Mouse (Mus musculus) brown adipose tissue, adult 24 weeks (tissue): ENCODE results near the gene Ephb6. TPM values are rescaled to one million over a fixed set of nuclear protein-coding genes. Genes with fewer than 3 reads are reported as not detected.
A peak's percentile ranks its signal among the peaks of the same experiment; 100 is the strongest.
"Not testable (repeated sequence)": the region's sequence is repeated elsewhere in the genome, so short reads cannot be mapped to it uniquely, and the experiment has no call there.

Source experiments
- H3K27ac ChIP-seq: fragments of 200-500 bp; replicated peaks from 2 replicates; pipeline ENCODE4 v1.5.1; 2012; ENCODE audit warnings: low read depth, mild to moderate bottlenecking, low read length
- H3K4me1 ChIP-seq: fragments of 200-500 bp; 2 replicates; pipeline ENCODE4 v1.6.1; 2012; ENCODE audit warnings: low read length, mixed read lengths; ENCODE audit not compliant: control insufficient read depth, insufficient read depth, insufficient read length
- H3K4me3 ChIP-seq: fragments of 200-500 bp; 2 replicates; pipeline ENCODE4 v1.5.1; 2012; ENCODE audit warnings: low read depth, mild to moderate bottlenecking, low read length, moderate library complexity; ENCODE audit not compliant: insufficient read depth
- polyA plus RNA-seq: library from polyadenylated mRNA; stranded (reverse); fragments of >200 nt; gene quantifications from 2 replicates; pipeline ENCODE4 v1.2.4, GENCODE M21; 2012; ENCODE audit not compliant: missing spikeins, insufficient read depth, insufficient read length

Ephb6 gene
- 1.8 and 3.1 TPM in 2 replicates for polyA plus RNA-seq

DNA sequence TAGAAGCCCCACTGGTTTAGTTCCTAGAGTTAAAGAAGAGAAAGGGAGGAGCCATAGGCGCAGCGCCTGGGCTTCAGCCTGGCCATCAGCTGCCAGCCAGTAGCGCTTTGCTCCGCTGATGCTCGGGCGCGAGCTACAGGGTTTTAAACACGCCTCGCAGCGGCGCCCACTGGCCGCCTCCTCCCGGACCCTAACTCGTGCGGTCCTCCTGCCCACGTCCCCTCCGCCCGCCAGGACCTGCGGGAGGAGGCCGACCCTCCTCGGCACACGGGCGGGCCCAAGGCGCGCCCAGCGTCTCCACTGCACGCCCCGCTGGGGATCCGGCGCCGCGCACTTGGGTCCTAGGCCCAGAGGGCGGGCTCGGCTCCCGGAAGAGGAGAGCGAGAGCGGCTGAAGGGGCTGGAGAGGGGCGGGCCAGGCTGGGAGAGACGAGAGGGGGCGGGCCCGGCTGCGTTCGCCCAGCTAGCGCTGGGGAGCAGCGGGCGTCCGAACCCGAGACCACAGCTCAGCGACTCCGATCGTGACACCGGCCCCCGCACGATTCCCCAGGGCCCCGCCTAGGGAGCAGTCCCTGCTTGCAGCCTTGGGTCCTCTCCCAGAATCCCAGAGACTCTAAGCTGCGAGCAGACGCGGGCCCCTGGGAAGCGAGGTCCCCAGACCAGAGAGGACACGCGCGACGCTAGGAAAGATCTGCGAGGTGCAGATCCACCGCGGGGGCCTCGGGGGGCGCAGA is at the start of gene Ephb6:
TSS of gene Ephb6 (plus strand) at position 422 of the 733 bp plus-strand sequence.
- H3K4me1 ChIP-seq, result no peaks in the 10 kb centered on the region
- no peak within 1 kb of the TSS for H3K27ac ChIP-seq
- H3K4me3 ChIP-seq, result peak within 1 kb of the TSS; percentile 68

DNA sequence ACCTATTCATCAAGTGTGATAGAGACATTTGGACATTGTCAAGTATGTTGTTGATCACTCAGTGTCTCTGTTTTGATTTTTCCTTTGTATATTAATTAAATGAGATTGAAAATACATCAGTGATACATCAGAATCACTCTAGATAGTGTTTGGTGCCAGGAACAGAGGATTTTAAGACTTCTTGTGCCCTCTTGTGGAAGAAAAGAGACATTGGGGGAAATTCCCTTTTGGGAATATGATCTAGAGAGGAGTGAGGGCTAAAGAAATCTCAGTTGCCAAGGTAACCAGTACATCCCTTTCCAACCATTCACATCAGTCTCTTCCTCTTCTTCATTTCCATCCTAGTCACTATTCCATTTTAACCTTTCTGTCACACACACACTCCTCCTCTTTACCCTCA is 48.9 kb upstream of the Ephb6 start:
- H3K4me1 ChIP-seq, result no peaks in the 10 kb centered on the region
- no peak overlapping the region for H3K4me3 ChIP-seq
- no peak overlapping the region for H3K27ac ChIP-seq

DNA sequence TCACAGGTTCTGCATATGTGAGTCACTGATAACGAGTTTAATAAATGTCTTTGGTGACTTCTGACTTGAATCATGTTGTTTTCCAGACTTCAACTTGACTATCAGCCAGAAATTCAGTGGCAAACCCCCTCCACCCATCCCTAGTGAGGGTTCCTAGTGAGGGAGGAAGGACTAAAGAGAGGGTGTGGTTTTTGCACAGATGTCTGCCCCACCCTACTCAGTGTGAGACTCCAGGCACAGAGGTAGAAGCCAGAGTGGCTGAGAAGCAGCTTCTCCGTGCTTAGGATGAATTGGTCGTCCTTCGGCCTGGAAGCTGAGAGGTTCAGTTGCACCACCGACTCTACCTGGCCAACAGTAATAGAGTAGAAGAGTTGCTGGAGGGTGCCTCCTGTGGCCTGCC is 47.8 kb upstream of the Ephb6 start:
- no peaks in the 10 kb centered on the region for H3K4me1 ChIP-seq
- no peak overlapping the region for H3K27ac ChIP-seq
- H3K4me3 ChIP-seq, result no peak overlapping the region

DNA sequence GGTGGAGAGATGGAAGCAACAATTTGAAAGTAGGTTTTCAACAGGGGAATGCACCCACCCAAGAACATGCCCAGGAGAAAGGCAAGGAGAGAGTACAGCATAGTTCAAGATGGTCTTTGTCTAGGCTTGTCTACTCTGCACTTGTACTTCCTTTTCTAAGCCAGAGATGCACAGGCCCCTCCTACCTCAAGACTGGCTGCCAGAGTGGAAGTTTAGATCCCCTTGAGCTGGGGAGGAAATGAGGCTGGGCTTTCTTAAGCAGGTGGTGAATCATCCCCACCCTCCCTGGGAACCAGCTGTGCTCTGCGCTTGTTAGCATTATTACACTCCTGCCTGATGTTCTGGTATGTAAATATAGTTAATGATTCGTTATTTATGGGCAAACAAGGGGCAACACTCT is 47.0 kb upstream of the Ephb6 start:
- Histone ChIP-seq H3K4me1 (no peaks in the 10 kb centered on the region), H3K27ac (no peak overlapping the region), H3K4me3 (no peak overlapping the region)

DNA sequence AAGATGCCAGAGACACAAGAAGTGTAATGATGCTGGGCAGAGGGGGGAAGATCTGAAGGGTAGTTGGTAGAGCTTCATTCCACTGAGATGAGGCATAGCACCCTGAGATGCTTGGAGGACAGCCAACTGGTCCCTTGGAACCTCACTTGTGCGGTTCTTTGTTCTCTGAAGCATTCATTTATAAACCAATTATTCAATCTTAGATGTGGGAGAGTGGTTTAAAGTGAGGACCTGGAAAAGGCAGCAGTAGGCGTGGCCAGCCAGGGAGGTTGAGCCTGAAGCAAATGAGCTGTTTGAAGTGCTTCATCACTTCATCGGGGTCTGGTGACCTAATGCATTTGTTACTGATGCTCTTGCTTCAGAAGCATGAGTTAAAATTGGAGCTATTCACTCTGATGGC is 46.0 kb upstream of the Ephb6 start:
- no peaks in the 10 kb centered on the region for H3K4me1 ChIP-seq
- no peak overlapping the region for H3K4me3 ChIP-seq
- H3K27ac ChIP-seq, result no peak overlapping the region

DNA sequence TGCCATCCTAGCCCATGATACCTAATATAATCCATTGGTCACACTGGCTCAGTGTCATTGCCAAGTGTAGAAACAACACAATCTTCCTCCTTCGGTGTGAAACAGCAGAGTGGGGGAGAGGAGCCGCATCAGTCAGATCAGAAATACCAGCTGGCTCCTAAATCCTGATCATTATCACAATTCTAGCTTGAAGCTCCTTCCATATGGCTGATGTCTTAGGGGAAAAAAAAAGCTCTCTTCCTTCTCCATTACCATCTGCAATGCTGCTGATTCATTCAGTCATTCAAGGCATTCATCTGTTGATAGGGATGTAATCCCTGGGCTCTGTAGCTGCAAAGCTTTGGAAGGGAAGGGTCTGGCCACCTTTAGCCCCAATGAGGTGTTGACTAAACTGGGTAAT is 45.0 kb upstream of the Ephb6 start:
- Histone ChIP-seq H3K4me1 (no peaks in the 10 kb centered on the region), H3K27ac (no peak overlapping the region), H3K4me3 (no peak overlapping the region)

DNA sequence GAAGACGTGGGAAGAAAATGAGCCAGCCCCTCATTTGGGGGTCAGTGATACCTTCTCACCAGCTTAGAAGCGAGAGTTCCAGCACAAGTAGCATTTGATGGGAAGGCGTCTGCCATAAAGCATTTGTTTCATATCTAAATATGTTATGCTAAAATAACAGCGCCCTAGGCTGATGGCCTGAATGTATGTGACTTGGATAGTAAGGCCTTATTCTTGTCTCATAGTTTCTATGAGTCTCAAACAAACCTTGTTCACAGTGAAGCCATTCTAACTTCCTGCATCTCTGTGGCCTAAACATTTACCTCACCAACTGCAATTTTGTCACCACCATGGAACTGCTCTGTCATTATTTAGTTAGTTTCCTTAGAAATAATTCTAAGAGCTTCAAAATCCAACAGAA is 42.7 kb upstream of the Ephb6 start:
- Histone ChIP-seq H3K4me1 (no peaks in the 10 kb centered on the region), H3K27ac (no peak overlapping the region), H3K4me3 (peak overlapping the region; percentile 32; the same call in 1 of the 2 replicates)

DNA sequence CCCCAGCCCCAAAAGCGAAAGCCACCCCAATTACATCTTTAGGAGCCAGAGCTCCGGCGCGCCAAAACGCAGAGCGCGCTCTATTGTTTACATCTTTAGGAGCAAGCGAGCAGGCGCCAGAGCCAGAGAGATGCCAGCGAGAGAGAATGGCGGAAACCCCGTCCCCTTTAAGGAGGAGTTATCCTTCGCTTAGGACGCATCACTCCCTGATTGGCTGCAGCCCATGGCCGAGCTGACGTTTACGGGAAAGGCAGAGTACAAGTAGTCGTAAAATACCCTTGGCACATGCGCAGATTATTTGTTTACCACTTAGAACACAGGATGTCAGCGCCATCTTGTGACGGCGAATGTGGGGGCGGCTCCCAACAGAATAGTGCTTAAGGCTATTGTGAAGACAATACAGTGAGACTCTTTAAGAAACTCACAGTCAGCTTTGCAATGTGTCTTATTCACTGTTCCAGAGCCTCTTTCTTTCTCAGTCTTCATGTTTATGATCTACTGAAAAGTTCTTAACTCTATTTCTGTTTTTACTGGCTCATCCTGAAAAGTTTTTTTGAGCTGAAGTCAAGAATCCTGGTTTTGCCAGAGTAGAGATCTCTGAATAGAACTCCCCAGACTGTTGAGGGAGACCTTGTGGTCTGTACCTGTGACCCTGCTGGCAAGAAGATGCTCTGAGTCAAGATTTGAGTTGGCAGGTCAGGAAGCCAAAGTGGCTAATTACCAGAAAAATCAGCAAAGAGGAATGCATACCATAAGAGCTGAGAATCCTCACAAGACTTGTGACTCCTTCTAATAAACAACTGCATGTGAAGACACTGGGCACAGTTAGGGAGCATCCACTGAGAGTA is 42.0 kb upstream of the Ephb6 start:
- not testable (repeated sequence) for H3K4me1 ChIP-seq, H3K27ac ChIP-seq
- H3K4me3 ChIP-seq, result peak overlapping the region; percentile 32; the same call in 1 of the 2 replicates

DNA sequence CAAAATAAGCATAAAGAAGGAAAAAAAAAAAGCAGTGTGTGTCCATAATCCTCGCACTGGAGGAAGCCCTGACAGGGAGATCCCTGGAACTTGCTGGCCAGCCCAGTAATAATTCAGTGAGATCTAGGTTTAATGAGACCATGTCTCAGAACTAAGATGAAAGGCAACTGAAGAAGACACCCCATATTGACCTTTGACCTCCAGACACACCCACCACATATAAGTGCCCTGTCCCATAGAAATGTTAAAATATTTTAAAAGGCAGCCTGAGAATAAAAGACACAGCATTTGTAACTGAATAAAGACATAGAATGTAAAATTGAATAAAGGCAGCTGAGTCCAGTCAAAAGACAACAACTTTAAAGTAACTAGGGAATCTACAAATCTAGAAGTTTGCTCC is 40.0 kb upstream of the Ephb6 start:
- Histone ChIP-seq H3K27ac (no peak overlapping the region), H3K4me3 (no peak overlapping the region), H3K4me1 (no peaks in the 10 kb centered on the region)

DNA sequence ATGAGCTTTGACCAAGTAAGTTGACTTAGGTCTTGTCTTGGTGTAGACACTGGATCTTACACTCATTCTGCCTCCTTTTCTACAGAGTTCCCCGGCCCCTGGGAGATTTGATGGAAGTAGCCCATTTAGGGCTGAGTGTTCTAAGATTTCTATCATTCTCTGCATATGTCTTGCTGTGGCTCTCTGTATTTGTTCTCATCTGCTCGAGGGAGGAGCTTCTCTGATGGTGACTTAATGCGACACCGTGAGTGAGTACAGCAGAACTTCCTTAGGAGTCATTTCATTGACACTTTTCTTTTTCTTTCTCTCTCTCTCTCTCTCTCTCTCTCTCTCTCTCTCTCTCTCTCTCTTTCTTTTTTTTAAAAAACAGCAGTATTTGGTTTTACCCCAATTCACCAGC is 38.3 kb upstream of the Ephb6 start:
- no peak overlapping the region for H3K4me3 ChIP-seq
- H3K4me1 ChIP-seq, result no peaks in the 10 kb centered on the region
- no peak overlapping the region for H3K27ac ChIP-seq

DNA sequence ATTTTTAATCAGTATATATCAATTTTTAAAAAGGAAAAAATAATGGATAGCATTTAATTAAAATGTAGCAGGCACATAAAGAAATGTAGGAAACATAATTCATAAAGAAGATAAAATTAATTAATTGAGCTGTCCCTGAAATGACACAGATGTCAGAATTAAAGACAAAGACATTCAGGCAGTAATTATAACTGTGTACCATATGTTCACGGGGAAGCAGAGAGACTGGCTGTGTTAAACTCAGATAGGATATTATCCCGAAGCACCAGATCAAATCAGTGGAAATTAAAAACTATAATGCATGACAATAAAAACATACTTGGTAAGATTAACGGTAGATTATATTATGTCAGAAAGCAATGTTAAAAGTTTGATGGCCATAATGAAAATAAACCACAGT is 36.2 kb upstream of the Ephb6 start:
- H3K4me3 ChIP-seq, result no peak overlapping the region
- no peaks in the 10 kb centered on the region for H3K4me1 ChIP-seq

DNA sequence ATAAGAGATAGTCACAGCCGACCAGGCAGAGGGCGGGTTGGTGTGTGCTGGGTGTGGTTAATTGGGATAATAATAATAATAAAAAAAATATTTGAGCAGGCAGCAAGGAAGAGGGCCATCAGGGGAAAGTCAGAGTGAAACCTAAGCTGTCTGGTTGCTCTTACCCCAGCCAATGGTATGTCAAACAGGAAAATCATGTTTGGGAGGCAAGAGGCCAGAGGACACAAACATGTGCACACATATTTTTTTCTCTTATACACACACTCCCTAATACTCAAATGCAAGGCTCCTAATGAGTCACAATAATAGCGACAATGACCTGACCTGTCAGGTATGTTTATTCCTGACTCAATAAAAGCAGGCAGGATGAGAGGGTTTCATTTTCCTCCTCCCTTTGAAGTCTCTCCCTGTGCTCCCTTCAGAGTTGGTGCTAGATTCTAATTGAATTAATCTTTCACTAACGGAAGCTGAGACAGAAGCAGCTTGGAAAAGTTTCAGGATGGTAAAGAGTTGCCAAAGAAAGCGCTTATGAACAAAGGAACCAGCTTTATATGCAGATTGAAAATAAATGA is 28.7 kb upstream of the Ephb6 start:
- H3K4me3 ChIP-seq, result no peak overlapping the region
- H3K4me1 ChIP-seq, result no peaks in the 10 kb centered on the region
- H3K27ac ChIP-seq, result no peak overlapping the region

More for the DNA sequence above, 36.2 kb upstream of the Ephb6 start:
- no peak overlapping the region for H3K27ac ChIP-seq

DNA sequence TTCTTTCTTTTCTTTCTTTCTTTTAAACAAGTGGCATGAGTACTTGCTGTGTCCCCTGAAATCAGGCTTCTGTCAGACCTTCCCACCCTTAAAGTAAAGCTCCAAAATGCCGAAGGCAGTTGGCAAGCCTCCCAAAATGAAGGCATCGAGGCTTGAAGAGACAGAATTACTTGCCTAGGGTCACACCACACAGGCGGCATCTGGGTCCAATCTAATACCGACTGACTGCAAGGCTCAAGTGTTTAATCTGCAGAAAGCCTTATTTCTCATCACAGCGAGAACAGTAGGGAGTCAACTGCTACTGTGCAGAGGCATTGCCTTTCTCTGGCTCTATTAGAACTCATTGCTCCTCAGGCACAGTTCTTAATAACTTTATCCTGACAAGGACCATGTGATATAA is 28.0 kb upstream of the Ephb6 start:
- H3K27ac ChIP-seq, result no peak overlapping the region
- no peaks in the 10 kb centered on the region for H3K4me1 ChIP-seq
- H3K4me3 ChIP-seq, result no peak overlapping the region

DNA sequence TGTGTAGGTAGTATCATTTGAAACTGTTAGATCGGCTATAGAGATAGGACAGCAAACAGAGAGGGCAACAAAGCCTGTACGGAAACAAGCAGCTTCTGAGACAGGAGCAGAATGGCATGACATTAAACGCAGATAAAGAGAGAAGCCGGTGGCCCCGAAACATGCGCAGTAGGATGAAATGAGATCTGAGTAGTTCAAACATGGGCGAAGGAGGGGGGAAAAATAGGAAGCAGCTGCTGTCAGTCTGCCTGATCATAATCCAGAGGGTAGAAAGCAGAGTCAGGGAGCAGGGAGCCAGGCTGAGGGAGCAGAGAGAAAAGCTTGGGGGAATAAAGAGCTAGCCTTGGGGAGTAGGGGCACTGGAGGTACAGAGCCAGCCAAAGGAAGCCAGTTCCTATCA is 24.0 kb upstream of the Ephb6 start:
- H3K4me1 ChIP-seq, result no peaks in the 10 kb centered on the region
- no peak overlapping the region for H3K27ac ChIP-seq
- H3K4me3 ChIP-seq, result no peak overlapping the region

DNA sequence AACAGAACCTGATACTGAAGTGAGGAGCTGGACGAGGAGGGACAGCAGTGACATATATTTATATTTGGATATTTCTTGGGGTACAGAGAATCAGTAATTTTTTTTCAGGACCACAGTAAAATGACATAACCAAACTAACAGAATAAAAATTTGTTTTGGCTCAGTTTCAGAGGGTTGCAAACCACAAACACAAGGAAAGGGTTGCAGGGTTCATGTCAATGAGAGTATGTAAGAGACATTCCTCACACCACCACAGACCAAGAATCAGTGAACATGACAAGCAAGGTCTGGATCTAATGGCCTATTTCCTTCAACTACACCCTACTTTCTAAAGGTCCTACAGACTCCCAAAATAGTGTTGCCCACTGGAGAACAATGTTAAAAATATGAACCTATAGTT is 23.1 kb upstream of the Ephb6 start:
- Histone ChIP-seq H3K4me3 (no peak overlapping the region), H3K27ac (no peak overlapping the region), H3K4me1 (no peaks in the 10 kb centered on the region)
